Mouse (Mus musculus): ENCODE measurements around the gene Tbc1d17.
A peak's percentile ranks its signal among the peaks of the same experiment; 100 is the strongest.

The Tbc1d17 gene

GRCm38 (mm10) chr7:44868919-44869696 is 20.2 kb upstream of the Tbc1d17 start:
- peak; percentile 85 for DNase-seq (ENCODE audit: low spot score)

- DNase-seq (ENCODE audit: low spot score): peak; percentile 53
Measured at GRCm38 (mm10) chr7:44868465-44868864, 19.6 kb upstream of the Tbc1d17 start.

GRCm38 (mm10) chr7:44867802-44868201 is 18.9 kb upstream of the Tbc1d17 start:
- no peak for DNase-seq (ENCODE audit: low spot score)

GRCm38 (mm10) chr7:44867010-44867702 is 18.3 kb upstream of the Tbc1d17 start:
- DNase-seq (ENCODE audit: low spot score): no peak

GRCm38 (mm10) chr7:44866276-44867009 is 17.6 kb upstream of the Tbc1d17 start:
- DNase-seq (ENCODE audit: low spot score): no peak

- no peak for DNase-seq (ENCODE audit: low spot score)
Measured at GRCm38 (mm10) chr7:44864595-44865542, 16.0 kb upstream of the Tbc1d17 start.

- no peak for DNase-seq (ENCODE audit: low spot score)
Measured at GRCm38 (mm10) chr7:44863982-44864494, 15.2 kb upstream of the Tbc1d17 start.

GRCm38 (mm10) chr7:44863210-44863609 is 14.3 kb upstream of the Tbc1d17 start:
- DNase-seq (ENCODE audit: low spot score): no peak

- DNase-seq (ENCODE audit: low spot score): no peak
Measured at GRCm38 (mm10) chr7:44862434-44862833, 13.6 kb upstream of the Tbc1d17 start.

GRCm38 (mm10) chr7:44861429-44861816 is 12.5 kb upstream of the Tbc1d17 start:
- DNase-seq (ENCODE audit: low spot score): no peak

GRCm38 (mm10) chr7:44860576-44861428 is 11.9 kb upstream of the Tbc1d17 start:
- no peak for DNase-seq (ENCODE audit: low spot score)

- no peak for DNase-seq (ENCODE audit: low spot score)
Measured at GRCm38 (mm10) chr7:44859896-44860295, 11.0 kb upstream of the Tbc1d17 start.

GRCm38 (mm10) chr7:44857905-44858304 is 9.0 kb upstream of the Tbc1d17 start:
- DNase-seq (ENCODE audit: low spot score): peak; percentile 49

GRCm38 (mm10) chr7:44857042-44857552 is 8.2 kb upstream of the Tbc1d17 start, which contains the start of gene Pnkp:
Gene Pnkp, plus strand, starts transcription at chr7:44857139.
- peak; percentile 92 for DNase-seq (ENCODE audit: low spot score)

- no peak for DNase-seq (ENCODE audit: low spot score)
Measured at GRCm38 (mm10) chr7:44856265-44856916, 7.5 kb upstream of the Tbc1d17 start.

- DNase-seq (ENCODE audit: low spot score): no peak
Measured at GRCm38 (mm10) chr7:44855036-44855435, 6.2 kb upstream of the Tbc1d17 start.

- peak; percentile 93 for DNase-seq (ENCODE audit: low spot score)
Measured at GRCm38 (mm10) chr7:44854356-44855031, 5.6 kb upstream of the Tbc1d17 start.

- peak; percentile 43 for DNase-seq (ENCODE audit: low spot score)
Measured at GRCm38 (mm10) chr7:44853596-44854355, 4.9 kb upstream of the Tbc1d17 start.

Data from yolk sac, embryonic 10.5 days (tissue).